Mouse (Mus musculus) forebrain, postnatal 0 days (tissue): ENCODE results near the gene Pon1. TPM values are rescaled to one million over a fixed set of nuclear protein-coding genes. Genes with fewer than 3 reads are reported as not detected.

Source experiments
- ATAC-seq: fragments of 200-750 bp; cut with Nextera tagmentation; 2 replicates; pipeline ENCODE4 v1.8.0; 2017; ENCODE audit warnings: mild to moderate bottlenecking, moderate library complexity
- DNase-seq: peaks from one replicate; pipeline ENCODE4 v3.0.0-alpha.2; 2015
- H3K27ac ChIP-seq: fragments of 300-500 bp; sonication (generic); 2 replicates; pipeline ENCODE4 v1.5.1; 2014; ENCODE audit warnings: low read depth, mild to moderate bottlenecking, antibody characterized with exemption, low read length, moderate library complexity, mixed read lengths
- H3K27me3 ChIP-seq: fragments of 300-500 bp; sonication (generic); 2 replicates; pipeline ENCODE4 v1.6.1; 2014; ENCODE audit warnings: mild to moderate bottlenecking, low read length, mixed read lengths; ENCODE audit not compliant: insufficient read depth
- H3K36me3 ChIP-seq: fragments of 300-500 bp; sonication (generic); 2 replicates; pipeline ENCODE4 v1.6.1; 2014; ENCODE audit warnings: mild to moderate bottlenecking, moderate library complexity; ENCODE audit not compliant: insufficient read depth
- H3K4me1 ChIP-seq: fragments of 300-500 bp; sonication (generic); 2 replicates; pipeline ENCODE4 v1.6.1; 2014; ENCODE audit warnings: antibody characterized with exemption; ENCODE audit not compliant: insufficient read depth
- H3K4me2 ChIP-seq: fragments of 300-500 bp; sonication (generic); 2 replicates; pipeline ENCODE4 v1.6.1; 2014; ENCODE audit warnings: low read depth, mild to moderate bottlenecking, moderate library complexity
- H3K4me3 ChIP-seq: fragments of 300-500 bp; sonication (generic); 2 replicates; pipeline ENCODE4 v1.5.1; 2014; ENCODE audit warnings: low read depth, low read length, mixed read lengths
- H3K9ac ChIP-seq: fragments of 300-500 bp; sonication (generic); 2 replicates; pipeline ENCODE4 v1.6.1; 2014; ENCODE audit warnings: mild to moderate bottlenecking
- H3K9me3 ChIP-seq: fragments of 300-500 bp; sonication (generic); 2 replicates; pipeline ENCODE4 v1.6.1; 2016; ENCODE audit warnings: low read length
- CTCF ChIP-seq: sonication (generic); IDR thresholded peaks from 2 replicates; pipeline ENCODE4 v1.5.1; 2016; ENCODE audit warnings: antibody characterized with exemption, control low read depth, low read depth
- WGBS: fragments of 180-500 bp; shearing (Covaris S2); extraction: QIAGEN DNeasy Blood & Tissue Kit; methylation state at CpG from one replicate; pipeline ENCODE4 v1.1.7; 2014; 5-methylcytosine and 5-hydroxymethylcytosine counted together
- polyA plus RNA-seq: library from polyadenylated mRNA; unstranded; fragments of >200 nt; fragmentation: Nextera tagmentation; extraction: Ambion mirVana; gene quantifications from 2 replicates; pipeline ENCODE4 v1.2.1, GENCODE M21; 2015
- total RNA-seq: library from RNA; depleted of rRNA; stranded (reverse); fragments of >200 nt; gene quantifications from 2 replicates; pipeline ENCODE4 v1.2.3, GENCODE M21; 2014

Pon1 gene
- total and polyA plus RNA-seq, 2 experiments from 2014 or later, result 0.14 to 0.88 TPM

DNA sequence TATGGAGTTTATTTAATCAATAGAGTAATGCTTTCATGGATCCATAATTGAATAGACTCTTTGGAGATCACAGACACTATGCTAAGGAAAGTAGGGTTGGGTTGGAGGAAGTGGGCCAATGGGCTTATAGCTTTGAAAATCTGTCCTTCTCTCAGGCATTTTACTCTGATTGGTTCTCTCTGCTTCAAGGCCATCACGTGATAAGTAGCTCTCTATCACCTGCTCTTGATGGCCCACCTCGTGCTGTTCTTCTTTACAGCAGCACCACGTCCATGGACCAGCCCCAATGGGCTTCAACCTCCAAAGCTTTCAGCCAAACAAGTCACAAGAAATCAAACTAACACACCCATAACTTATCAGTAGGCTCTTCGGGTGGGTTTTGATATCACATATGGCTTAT lies 3.0 kb downstream of the Pon1 start:
- H3K36me3 ChIP-seq, result no peaks in the 10 kb centered on the region
- 85% methylated on average over 4 of the region's 4 CpGs for WGBS
- H3K9ac ChIP-seq, result no peak overlapping the region
- no peak for DNase-seq
- no peak overlapping the region for H3K4me2 ChIP-seq
- no peaks in the 10 kb centered on the region for H3K27me3 ChIP-seq
- H3K27ac ChIP-seq, result no peak overlapping the region
- no peak overlapping the region for H3K4me3 ChIP-seq
- TF ChIP-seq CTCF, result no peak
- no peaks in the 10 kb centered on the region for H3K4me1 ChIP-seq
- no peak for ATAC-seq
- no peaks in the 10 kb centered on the region for H3K9me3 ChIP-seq

- WGBS, result 66% methylated on average over 4 of the region's 4 CpGs
- no peak overlapping the region for H3K9ac ChIP-seq
These were observed 4.2 kb downstream of the Pon1 start for GRCm38 (mm10) chr6:5189507-5189906.

DNA sequence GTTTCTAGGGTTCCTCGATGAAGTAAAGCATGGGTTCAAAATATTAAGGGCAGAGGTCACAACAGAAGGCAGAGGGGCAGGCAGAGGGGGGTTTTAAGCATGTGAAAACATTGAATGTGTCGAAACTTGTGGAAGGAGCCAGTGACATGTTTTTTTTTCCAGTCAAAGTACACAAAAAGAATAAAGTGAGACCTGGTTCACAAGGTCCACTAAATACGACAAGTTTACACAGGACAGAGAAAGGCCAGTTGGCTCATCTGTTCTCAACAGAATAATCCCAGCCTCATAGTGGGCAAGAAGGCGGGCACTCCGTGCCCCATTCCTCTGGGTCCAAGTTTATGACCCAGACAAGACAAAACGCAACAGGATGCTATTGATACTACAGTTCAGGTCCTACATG lies 4.8 kb downstream of the Pon1 start:
- DNase-seq, result no peak

More at GRCm38 (mm10) chr6:5189507-5189906, 4.2 kb downstream of the Pon1 start:
- Histone ChIP-seq H3K4me3 (no peak overlapping the region), H3K27ac (no peak overlapping the region), H3K36me3 (no peaks in the 10 kb centered on the region), H3K27me3 (no peaks in the 10 kb centered on the region), H3K9me3 (no peaks in the 10 kb centered on the region), H3K4me2 (no peak overlapping the region), H3K4me1 (no peaks in the 10 kb centered on the region)
- TF ChIP-seq CTCF, result no peak
- ATAC-seq (no peak), DNase-seq (no peak)

DNA sequence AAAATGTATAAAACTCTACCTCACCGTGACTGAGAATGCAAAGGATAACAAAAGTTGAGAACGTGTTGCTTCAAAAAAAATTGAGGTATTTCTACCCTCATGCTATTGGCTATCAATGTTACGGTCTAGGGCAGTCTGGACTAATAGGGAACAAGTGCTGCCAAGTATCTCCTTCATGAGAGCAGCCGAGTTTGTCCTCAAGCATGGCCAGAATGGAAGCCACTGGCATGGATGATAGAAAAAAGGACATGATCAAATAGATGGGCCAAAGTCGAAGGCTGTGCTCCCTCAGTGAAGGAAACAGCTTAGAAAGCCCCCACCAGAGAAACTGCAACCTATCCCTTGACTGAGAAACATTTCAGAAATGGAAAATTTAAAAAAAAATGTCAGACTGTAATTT lies 5.7 kb downstream of the Pon1 start:
- Histone ChIP-seq H3K4me1 (no peaks in the 10 kb centered on the region), H3K9ac (no peak overlapping the region), H3K4me2 (no peak overlapping the region), H3K27ac (no peak overlapping the region), H3K4me3 (no peak overlapping the region), H3K27me3 (no peaks in the 10 kb centered on the region), H3K36me3 (no peaks in the 10 kb centered on the region), H3K9me3 (no peaks in the 10 kb centered on the region)
- no peak for TF ChIP-seq CTCF
- DNase-seq, result no peak
- no peak for ATAC-seq
- 83% methylated on average over 5 of the region's 5 CpGs for WGBS

More for the DNA sequence above, 4.8 kb downstream of the Pon1 start:
- no peak overlapping the region for H3K9ac ChIP-seq
- no peak overlapping the region for H3K4me3 ChIP-seq
- no peak for ATAC-seq
- H3K27me3 ChIP-seq, result no peaks in the 10 kb centered on the region
- H3K27ac ChIP-seq, result no peak overlapping the region
- TF ChIP-seq CTCF, result no peak
- no peaks in the 10 kb centered on the region for H3K9me3 ChIP-seq
- H3K4me2 ChIP-seq, result no peak overlapping the region
- no peaks in the 10 kb centered on the region for H3K4me1 ChIP-seq
- no peaks in the 10 kb centered on the region for H3K36me3 ChIP-seq
- 79% methylated on average over 6 of the region's 6 CpGs for WGBS

DNA sequence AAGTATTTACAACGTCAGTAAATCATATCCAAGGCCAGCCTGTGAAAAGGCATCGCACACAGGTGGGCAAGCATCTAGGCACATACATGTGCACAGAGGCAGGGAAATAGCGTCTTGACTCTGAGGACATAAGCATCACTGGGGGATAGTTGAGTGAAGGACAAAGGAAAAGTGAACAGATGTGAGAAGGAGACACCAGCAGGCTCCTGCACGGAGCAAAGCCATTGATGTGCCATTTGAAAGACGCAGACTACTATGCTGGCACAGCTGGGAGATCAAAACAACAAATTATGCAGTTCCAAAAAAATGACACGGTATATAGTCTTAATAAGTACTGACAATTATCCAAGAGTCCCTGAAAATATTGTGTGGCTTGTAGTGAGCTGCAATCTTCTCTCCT lies 6.2 kb downstream of the Pon1 start:
- H3K4me2 ChIP-seq, result no peak overlapping the region
- H3K9me3 ChIP-seq, result no peaks in the 10 kb centered on the region
- H3K27ac ChIP-seq, result no peak overlapping the region
- ATAC-seq, result no peak
- H3K36me3 ChIP-seq, result no peaks in the 10 kb centered on the region
- no peaks in the 10 kb centered on the region for H3K27me3 ChIP-seq
- no peak overlapping the region for H3K4me3 ChIP-seq
- no peak overlapping the region for H3K9ac ChIP-seq
- no peak for TF ChIP-seq CTCF
- no peaks in the 10 kb centered on the region for H3K4me1 ChIP-seq
- WGBS, result 72% methylated on average over 6 of the region's 6 CpGs
- DNase-seq, result no peak

DNA sequence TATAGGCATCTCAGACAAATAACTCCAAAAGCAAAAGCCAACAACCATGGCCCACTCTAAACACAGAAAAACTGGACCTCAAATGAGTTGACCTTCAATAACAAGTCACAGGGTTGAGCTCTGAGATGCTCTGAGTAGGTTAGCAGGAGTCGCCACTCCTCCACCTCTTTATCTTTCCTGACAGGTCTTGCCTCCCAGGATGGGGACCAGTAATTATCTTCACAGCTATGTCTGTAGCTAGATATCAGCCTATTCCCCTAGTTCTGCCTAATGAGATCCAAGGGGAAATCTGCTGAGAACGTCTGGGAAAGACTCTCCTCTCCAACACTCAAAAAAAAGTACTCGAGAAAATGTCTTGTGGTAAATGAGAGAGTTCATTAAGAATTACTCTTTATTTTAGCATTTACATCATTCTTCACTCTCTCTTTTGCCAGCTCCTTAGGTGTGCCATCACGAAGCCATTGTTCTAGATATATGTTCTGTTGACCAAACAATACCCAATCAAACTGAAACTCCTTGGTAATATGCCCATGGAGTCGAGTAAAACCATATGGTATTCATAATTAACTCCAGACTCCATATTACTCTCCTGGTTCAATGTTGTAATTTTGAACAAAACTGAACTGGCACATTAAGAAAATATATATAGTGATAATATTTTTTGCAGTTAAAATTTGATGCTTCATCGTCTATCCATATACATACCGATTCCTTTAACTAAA lies 7.4 kb downstream of the Pon1 start:
- TF ChIP-seq CTCF, result no peak
- 80% methylated on average over 7 of the region's 7 CpGs for WGBS
- Histone ChIP-seq H3K4me1 (no peaks in the 10 kb centered on the region), H3K9ac (no peak overlapping the region), H3K36me3 (no peaks in the 10 kb centered on the region), H3K9me3 (no peaks in the 10 kb centered on the region), H3K27ac (no peak overlapping the region), H3K27me3 (no peaks in the 10 kb centered on the region), H3K4me3 (no peak overlapping the region), H3K4me2 (no peak overlapping the region)
- DNase-seq, result no peak
- ATAC-seq, result no peak

GRCm38 (mm10) chr6:5180645-5181044 lies 13.1 kb downstream of the Pon1 start:
- no peak overlapping the region for H3K27ac ChIP-seq
- no peaks in the 10 kb centered on the region for H3K27me3 ChIP-seq
- H3K9ac ChIP-seq, result no peak overlapping the region
- 0 out of 2 replicates have a peak, but pooled peaks cover 6% of the 10 kb centered on the region for H3K4me1 ChIP-seq
- no peak for TF ChIP-seq CTCF
- ATAC-seq (no peak), DNase-seq (no peak)
- no peak overlapping the region for H3K4me2 ChIP-seq
- 88% methylated on average over 5 of the region's 5 CpGs for WGBS
- no peaks in the 10 kb centered on the region for H3K36me3 ChIP-seq
- no peaks in the 10 kb centered on the region for H3K9me3 ChIP-seq
- no peak overlapping the region for H3K4me3 ChIP-seq
